Mouse (Mus musculus): ENCODE measurements at regions not wholly inside any gene's neighbourhood (a gene's known extent, or its start where the extent isn't known, plus 50 kb on each side); places are given as distances from the start of the nearest gene placed in this dataset.

DNA sequence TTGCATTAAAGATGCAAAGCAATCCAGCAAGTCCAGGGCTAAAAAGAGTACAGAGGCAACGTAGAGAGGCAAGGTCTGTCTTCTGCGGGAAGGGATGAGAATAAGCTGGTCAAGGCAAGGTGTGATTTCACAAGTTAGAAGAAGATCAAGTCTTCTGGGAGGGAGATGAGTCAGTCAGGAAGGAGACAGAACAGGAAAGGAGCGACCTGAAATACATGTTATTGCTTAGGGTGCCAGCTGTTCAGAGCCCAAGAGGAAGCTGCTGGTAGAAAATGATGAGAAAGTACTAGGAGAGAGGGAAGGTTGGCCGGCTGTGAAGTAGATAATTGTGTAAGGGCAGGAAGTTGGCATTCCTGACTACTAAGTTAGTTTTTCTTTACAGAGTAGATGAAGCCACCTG lies 140.1 kb upstream of the Adra1d start:
- TF ChIP-seq CTCF (conservative IDR thresholded peaks at IDR 0.05; ENCODE audit: low read length) (no peak), POU5F1 (IDR thresholded peaks at IDR 0.05; ENCODE audit: borderline replicate concordance, low read length) (no peak), NANOG (IDR thresholded peaks at IDR 0.05; ENCODE audit: borderline replicate concordance, low read length) (no peak)

Measured in E14TG2a.4 (cell line).